Mouse (Mus musculus) megakaryocyte, embryonic 14.5 days (primary cell): ENCODE measurements around the gene Ahdc1. TPM values are rescaled to one million over a fixed set of nuclear protein-coding genes. Genes with fewer than 3 reads are reported as not detected.

ENCODE experiments used
- H3K27me3 ChIP-seq: replicated peaks from 2 replicates; pipeline ENCODE3; 2012; ENCODE audit warnings: inconsistent platforms
- H3K36me3 ChIP-seq: replicated peaks from 2 replicates; pipeline ENCODE3; 2012; ENCODE audit warnings: low read length, inconsistent platforms, mixed read lengths
- H3K4me1 ChIP-seq: 2 replicates; pipeline ENCODE4 v1.6.1; 2012; ENCODE audit warnings: inconsistent platforms
- H3K4me3 ChIP-seq: replicated peaks from 2 replicates; pipeline ENCODE3; 2012; ENCODE audit warnings: moderate library complexity, mild to moderate bottlenecking, inconsistent platforms
- H3K9me3 ChIP-seq: 2 replicates; pipeline ENCODE4 v1.6.1; 2012; ENCODE audit warnings: inconsistent platforms
- FLI1 ChIP-seq: IDR thresholded peaks from 2 replicates; pipeline ENCODE4 v1.6.1; 2012; ENCODE audit warnings: low read length, inconsistent platforms, mixed read lengths
- GATA1 ChIP-seq: IDR thresholded peaks from 3 replicates; pipeline ENCODE4 v1.6.1; 2012; ENCODE audit warnings: mixed read lengths, low read length, inconsistent platforms, borderline replicate concordance
- polyA plus RNA-seq: library from polyadenylated mRNA; stranded (reverse); fragments of >175 nt; gene quantifications from 2 replicates; pipeline ENCODE4 v1.2.3, GENCODE M21; 2012; ENCODE audit warnings: low replicate concordance; ENCODE audit not compliant: insufficient read depth

Gene Ahdc1
- polyA plus RNA-seq, 1 experiment = 42.4 TPM

DNA sequence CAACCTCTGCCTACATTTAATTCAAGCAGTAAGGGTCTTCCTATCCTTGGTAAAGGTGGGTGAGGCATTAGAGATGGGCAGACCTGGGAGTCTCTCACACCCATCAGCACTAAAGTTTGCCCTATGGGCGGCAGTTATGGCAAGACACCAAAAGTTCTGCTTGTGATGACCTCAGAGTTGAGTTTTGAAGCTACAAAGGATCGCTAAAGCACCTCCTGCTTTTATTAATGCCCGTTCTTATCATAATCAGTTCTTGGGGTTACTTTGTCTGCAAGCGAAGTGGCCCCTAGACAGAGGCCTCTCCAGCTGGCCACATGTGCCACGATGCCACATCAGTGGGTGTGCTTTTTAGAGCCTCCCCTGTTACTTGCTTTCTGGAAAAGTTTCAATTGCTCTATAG lies 1.4 kb upstream of the Ahdc1 start:
- peaks cover 2% of the 10 kb centered on the region for H3K36me3 ChIP-seq
- peaks cover 68% of the 10 kb centered on the region for H3K4me1 ChIP-seq
- TF ChIP-seq GATA1 = no peak
- no peak for TF ChIP-seq FLI1
- no peaks in the 10 kb centered on the region for H3K9me3 ChIP-seq
- peaks cover 10% of the 10 kb centered on the region for H3K27me3 ChIP-seq
- no peak overlapping the region for H3K4me3 ChIP-seq

- Histone ChIP-seq H3K4me1 (peaks cover 70% of the 10 kb centered on the region), H3K4me3 (peak overlapping the region; percentile 97), H3K9me3 (no peaks in the 10 kb centered on the region), H3K36me3 (peaks cover 2% of the 10 kb centered on the region), H3K27me3 (peaks cover 10% of the 10 kb centered on the region)
- TF ChIP-seq GATA1 (no peak), FLI1 (no peak)
These were observed 449 bp upstream of the Ahdc1 start for GRCm38 (mm10) chr4:133010611-133011010.

DNA sequence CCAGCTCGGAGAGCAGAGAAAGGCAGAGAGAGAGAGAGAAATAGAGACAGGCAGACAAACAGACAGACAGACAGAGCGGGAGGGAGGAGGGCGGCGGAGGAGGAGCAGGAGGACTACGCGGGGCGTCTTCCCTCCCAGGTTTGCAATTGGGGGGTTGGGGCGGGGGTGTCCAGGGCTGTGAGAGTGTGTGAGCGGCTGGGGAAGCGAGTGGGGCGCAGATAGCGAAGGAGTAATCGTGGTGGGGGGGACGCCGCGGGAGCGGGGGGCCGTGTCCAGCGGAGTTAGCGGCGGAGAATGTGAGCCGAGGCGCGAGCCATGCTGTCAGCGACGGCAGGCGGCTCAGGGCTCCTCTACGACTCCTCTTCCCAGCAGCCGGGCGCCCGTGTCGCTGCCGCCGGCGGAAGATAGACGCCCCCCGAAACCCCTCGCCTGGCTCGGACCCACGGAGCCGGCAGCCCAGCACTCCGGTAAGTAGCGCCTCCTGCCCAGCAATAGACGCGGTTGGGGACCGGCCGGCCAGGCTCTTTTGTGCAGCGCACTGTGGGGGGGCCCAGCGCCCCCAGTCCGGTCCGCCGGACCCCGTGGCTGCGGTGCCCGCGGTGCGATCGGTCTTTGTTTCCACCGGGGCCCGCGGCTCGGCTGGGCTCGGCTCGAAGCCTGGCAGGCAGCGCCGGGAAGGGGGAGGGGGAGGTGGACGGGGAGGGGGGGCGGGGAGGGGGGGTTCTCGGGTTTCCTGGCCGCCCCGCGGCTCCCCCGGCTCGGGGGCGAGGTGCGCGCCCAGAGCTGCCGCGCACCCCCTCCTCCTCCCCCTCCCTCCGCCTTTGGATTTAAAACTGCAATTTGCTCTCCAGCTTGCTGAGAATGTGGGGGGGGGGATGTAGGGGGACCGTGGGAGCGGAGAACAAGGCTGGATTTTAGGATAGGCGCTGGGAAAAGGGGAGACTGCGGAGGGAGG lies 1.0 kb downstream of the Ahdc1 start:
- H3K9me3 ChIP-seq = no peaks in the 10 kb centered on the region
- peaks cover 80% of the 10 kb centered on the region for H3K4me1 ChIP-seq
- peaks cover 10% of the 10 kb centered on the region for H3K36me3 ChIP-seq
- peaks cover 10% of the 10 kb centered on the region for H3K27me3 ChIP-seq
- peak overlapping the region; percentile 97 for H3K4me3 ChIP-seq
- TF ChIP-seq FLI1 (no peak), GATA1 (no peak)

GRCm38 (mm10) chr4:133012776-133013265 lies 1.8 kb downstream of the Ahdc1 start:
- H3K4me3 ChIP-seq = peak overlapping the region; percentile 97
- peaks cover 9% of the 10 kb centered on the region for H3K27me3 ChIP-seq

DNA sequence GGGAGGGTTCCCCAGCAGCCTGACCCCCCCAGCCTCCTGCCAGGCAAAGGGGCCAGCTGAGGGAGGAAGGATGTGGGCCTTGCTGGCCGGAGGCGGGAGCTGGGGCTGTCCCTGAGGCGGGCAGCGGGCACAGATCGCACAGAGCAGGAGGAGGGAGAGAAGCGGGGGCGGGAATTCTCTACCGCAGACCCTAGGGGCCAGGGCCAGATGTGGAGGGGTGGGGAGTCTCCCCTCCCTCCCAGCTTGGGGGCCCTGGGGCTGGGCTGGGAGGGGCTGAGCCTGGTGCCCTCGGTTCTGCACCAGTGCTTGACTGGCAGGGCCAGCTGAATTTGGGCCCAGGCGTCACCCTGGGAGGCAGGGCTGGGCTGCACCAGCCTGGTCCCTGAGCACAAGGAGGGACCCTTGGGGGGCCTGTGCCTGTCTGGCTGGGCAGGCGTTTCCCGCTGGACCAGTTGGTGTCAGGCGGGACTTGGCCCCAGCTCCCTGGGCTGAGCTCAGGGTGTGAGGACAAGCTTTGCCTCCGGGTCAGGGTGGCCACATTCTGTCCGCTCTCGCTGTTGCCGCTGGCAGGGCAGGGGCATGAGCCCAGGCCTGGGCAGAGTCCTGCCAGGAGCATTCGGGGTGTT lies 2.3 kb downstream of the Ahdc1 start:
- Histone ChIP-seq H3K4me1 (peaks cover 80% of the 10 kb centered on the region), H3K9me3 (no peaks in the 10 kb centered on the region), H3K36me3 (peaks cover 21% of the 10 kb centered on the region), H3K4me3 (peak overlapping the region; percentile 97), H3K27me3 (peaks cover 9% of the 10 kb centered on the region)
- no peak for TF ChIP-seq FLI1
- TF ChIP-seq GATA1 = no peak

More at GRCm38 (mm10) chr4:133012776-133013265, 1.8 kb downstream of the Ahdc1 start:
- TF ChIP-seq GATA1 (no peak), FLI1 (no peak)
- H3K36me3 ChIP-seq = peaks cover 16% of the 10 kb centered on the region
- H3K4me1 ChIP-seq = peaks cover 80% of the 10 kb centered on the region
- H3K9me3 ChIP-seq = no peaks in the 10 kb centered on the region

GRCm38 (mm10) chr4:133014088-133014487 lies 3.0 kb downstream of the Ahdc1 start:
- no peak for TF ChIP-seq GATA1
- TF ChIP-seq FLI1 = no peak
- H3K4me1 ChIP-seq = peaks cover 84% of the 10 kb centered on the region

DNA sequence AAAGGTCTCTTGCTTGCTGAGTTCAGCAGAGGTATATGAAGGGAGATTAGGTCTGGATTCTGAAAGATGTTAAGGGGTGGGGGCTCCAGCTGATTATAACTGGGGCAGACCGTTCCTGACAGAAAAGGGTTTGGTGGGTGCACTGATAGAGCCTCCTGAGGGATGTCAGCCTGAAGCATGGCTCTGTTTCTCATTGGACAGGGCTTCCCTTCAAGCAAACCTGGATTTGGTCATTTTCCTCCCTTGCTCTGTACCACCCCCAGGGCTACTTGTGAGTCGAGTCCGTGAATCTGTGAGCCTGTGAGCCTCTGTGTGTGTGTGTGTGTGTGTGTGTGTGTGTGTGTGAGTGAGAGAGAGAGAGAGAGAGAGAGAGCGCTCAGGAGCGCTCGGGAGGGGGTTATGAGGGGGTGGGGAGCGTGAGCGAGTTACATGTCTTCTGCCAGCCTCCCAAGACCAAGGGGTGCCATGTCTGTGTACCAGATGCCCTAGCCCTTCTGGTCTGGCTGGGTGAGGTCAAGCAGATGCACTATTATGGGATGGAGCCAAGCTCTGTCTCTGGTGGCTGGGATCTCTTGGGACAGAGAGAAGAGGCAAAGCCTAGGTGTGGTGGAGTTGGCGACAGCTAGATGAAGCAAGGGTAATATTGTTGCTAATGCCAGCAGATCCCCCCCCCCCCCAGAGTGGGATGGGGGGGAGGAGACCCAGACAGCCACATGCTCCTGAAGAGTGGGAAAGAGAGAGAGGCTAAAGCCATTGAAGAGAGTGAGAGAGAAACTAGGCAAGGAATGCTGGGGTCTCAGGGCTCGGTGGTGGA lies 4.0 kb downstream of the Ahdc1 start:
- Histone ChIP-seq H3K9me3 (no peaks in the 10 kb centered on the region), H3K36me3 (peaks cover 37% of the 10 kb centered on the region), H3K27me3 (peaks cover 5% of the 10 kb centered on the region), H3K4me1 (peaks cover 84% of the 10 kb centered on the region), H3K4me3 (peak overlapping the region; percentile 74)
- TF ChIP-seq GATA1 = no peak
- no peak for TF ChIP-seq FLI1

More at GRCm38 (mm10) chr4:133014088-133014487, 3.0 kb downstream of the Ahdc1 start:
- Histone ChIP-seq H3K4me3 (peak overlapping the region; percentile 97), H3K9me3 (no peaks in the 10 kb centered on the region), H3K36me3 (peaks cover 27% of the 10 kb centered on the region), H3K27me3 (peaks cover 9% of the 10 kb centered on the region)

DNA sequence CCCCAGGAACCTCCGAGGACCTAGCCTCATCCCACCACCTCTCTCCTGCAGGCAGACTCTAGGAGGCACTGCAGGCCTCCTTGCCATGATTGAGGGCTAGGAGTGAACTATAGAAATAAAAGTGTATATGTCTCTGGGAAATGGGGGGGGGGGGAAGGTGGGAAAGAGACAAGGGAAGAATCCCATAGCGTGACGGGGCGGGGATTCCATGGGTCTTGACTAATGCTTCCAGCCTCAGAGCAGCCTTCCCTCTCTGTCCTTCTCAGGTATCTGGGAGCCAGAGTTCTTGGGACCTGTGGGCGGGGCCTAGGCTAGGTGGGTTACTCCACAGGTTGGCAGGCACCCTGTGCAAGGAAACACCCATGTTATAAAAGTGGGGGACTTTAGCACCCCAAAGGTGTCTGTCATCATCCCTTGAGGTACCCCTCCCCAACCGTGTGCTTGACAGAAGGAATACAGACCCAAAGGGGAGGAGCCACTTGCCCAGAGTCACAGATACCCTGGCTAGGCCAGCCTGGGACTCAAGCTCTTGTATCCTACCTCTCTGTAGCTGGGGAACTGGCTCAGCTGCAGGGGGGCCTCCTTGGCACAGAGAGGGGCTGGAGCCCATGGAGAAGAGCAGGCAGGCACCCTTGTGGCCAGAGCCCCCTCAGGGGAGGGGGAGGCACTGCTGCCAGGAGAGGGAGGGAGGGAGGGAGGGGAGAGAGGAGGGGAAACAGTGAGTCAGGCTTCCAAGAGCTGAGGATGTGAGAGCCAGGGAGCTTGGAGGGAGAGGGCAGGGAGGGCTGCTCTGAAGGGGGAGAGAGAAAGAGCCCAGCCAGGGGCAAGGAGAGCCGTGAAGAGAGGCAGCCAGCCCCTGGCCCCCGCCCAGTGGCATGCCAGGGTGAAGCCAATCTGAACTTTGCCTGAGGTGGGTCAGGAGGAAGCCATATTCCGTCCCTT lies 4.9 kb downstream of the Ahdc1 start:
- peaks cover 84% of the 10 kb centered on the region for H3K4me1 ChIP-seq

More for the DNA sequence above, 4.9 kb downstream of the Ahdc1 start:
- TF ChIP-seq FLI1 = no peak
- Histone ChIP-seq H3K4me3 (peak overlapping the region; percentile 87), H3K27me3 (no peaks in the 10 kb centered on the region), H3K9me3 (no peaks in the 10 kb centered on the region), H3K36me3 (peaks cover 44% of the 10 kb centered on the region)
